Mouse (Mus musculus): ENCODE measurements around the gene Gm10750. TPM values are rescaled to one million over a fixed set of nuclear protein-coding genes. Genes with fewer than 3 reads are reported as not detected.
"Not testable (repeated sequence)": the region's sequence is repeated elsewhere in the genome, so short reads cannot be mapped to it uniquely, and the experiment has no call there.

The Gm10750 gene
- polyA plus RNA-seq (2014; fragmentation: Nextera tagmentation; extraction: Ambion mirVana): not detected in 2 replicates

DNA sequence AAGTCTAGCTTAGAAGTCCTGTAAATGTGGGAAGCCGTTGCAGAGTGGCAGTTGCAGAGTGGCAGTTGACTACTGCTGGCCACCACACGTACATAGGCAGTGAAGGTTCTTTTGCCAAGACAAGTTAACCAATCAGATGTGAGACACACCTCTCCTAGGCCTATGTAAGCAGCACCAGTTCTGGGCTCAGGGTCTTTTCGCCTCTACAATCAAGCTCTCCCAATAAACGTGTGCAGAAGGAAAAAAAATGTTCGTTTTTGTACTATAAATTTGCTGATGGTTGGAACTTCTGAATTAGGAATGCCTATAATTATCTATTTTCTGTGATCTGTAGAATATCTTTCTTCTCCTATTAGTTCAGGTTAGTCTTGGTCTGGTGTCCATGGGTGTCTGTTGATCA is at the start of gene Gm10750:
Gm10750 (minus strand) TSS at position 101 of the 400 bp plus-strand sequence.
- H3K36me3 ChIP-seq (ENCODE audit: control insufficient read depth, insufficient read depth, low read length); ATAC-seq (ENCODE audit: low FRiP score); H3K27me3 ChIP-seq (ENCODE audit: control insufficient read depth, insufficient read depth, low read length); H3K27ac ChIP-seq (ENCODE audit: low read depth, low read length); H3K4me1 ChIP-seq (replicated peaks; ENCODE audit: control insufficient read depth, insufficient read depth, low read length); H3K9ac ChIP-seq (ENCODE audit: low read depth, low read length); H3K4me3 ChIP-seq (ENCODE audit: low read depth, low read length); H3K9me3 ChIP-seq (ENCODE audit: control insufficient read depth, low read length); DNase-seq (ENCODE audit: low spot score); H3K4me2 ChIP-seq (replicated peaks; ENCODE audit: low read depth, low read length): not testable (repeated sequence)
- 81% methylated on average over 5 of the region's 5 CpGs for WGBS

DNA sequence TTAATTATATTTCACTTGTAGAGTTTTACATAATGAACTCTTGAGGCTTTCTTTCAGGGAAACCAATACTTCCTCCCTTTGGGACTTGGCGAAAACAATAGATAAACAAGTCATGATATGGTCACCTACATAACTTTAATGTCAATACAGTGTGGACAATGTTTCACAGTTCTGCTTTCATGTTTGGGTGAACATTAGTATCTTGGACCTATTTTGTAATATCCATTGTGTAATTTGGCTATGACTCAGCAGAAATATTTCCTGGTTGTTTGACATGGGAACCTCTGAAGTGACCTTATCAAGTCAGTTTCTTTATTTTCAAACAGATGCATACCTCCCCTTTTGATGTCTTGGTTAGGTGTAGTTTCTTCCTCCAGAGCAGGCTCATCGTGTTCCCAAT is 12.2 kb downstream of the Gm10750 start:
- 80% methylated on average over 2 of the region's 2 CpGs for WGBS

DNA sequence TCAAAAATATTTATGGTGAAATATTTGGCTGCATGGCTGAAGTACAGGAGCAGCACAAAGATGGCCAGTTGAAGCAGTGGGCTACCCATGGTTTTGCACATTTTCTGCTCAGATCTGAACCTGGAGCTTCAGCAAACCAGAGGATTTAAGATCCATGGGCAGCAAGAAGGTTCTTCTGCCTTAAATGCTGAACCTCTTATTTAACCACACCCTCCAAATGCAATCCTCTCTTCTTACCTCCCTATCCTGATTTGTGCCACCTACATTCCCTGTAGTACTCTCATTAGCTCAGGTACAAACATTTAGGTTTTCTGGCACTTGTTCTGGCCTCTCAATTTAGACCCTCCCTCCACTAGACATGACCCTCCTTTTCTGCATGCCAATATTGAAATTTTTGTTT is 13.9 kb downstream of the Gm10750 start, which contains the start of gene Gm1330:
Gm1330 (minus strand) TSS at position 101 of the 400 bp plus-strand sequence.
- DNase-seq (ENCODE audit: low spot score): no peak
- Histone ChIP-seq H3K27ac (ENCODE audit: low read depth, low read length) (no peak within 1 kb of the TSS), H3K27me3 (ENCODE audit: control insufficient read depth, insufficient read depth, low read length) (no peaks in the 10 kb centered on the region), H3K4me1 (replicated peaks; ENCODE audit: control insufficient read depth, insufficient read depth, low read length) (no peaks in the 10 kb centered on the region), H3K4me2 (replicated peaks; ENCODE audit: low read depth, low read length) (no peak within 1 kb of the TSS), H3K36me3 (ENCODE audit: control insufficient read depth, insufficient read depth, low read length) (no peaks in the 10 kb centered on the region), H3K9ac (ENCODE audit: low read depth, low read length) (no peak within 1 kb of the TSS), H3K9me3 (ENCODE audit: control insufficient read depth, low read length) (no peaks in the 10 kb centered on the region), H3K4me3 (ENCODE audit: low read depth, low read length) (no peak within 1 kb of the TSS)
- ATAC-seq (ENCODE audit: low FRiP score): no peak

More for the DNA sequence above, 12.2 kb downstream of the Gm10750 start:
- DNase-seq (ENCODE audit: low spot score): no peak
- Histone ChIP-seq H3K4me2 (replicated peaks; ENCODE audit: low read depth, low read length) (no peak overlapping the region), H3K9me3 (ENCODE audit: control insufficient read depth, low read length) (no peaks in the 10 kb centered on the region), H3K9ac (ENCODE audit: low read depth, low read length) (no peak overlapping the region), H3K27me3 (ENCODE audit: control insufficient read depth, insufficient read depth, low read length) (no peaks in the 10 kb centered on the region), H3K4me3 (ENCODE audit: low read depth, low read length) (no peak overlapping the region), H3K27ac (ENCODE audit: low read depth, low read length) (no peak overlapping the region), H3K4me1 (replicated peaks; ENCODE audit: control insufficient read depth, insufficient read depth, low read length) (no peaks in the 10 kb centered on the region), H3K36me3 (ENCODE audit: control insufficient read depth, insufficient read depth, low read length) (no peaks in the 10 kb centered on the region)
- no peak for ATAC-seq (ENCODE audit: low FRiP score)

DNA sequence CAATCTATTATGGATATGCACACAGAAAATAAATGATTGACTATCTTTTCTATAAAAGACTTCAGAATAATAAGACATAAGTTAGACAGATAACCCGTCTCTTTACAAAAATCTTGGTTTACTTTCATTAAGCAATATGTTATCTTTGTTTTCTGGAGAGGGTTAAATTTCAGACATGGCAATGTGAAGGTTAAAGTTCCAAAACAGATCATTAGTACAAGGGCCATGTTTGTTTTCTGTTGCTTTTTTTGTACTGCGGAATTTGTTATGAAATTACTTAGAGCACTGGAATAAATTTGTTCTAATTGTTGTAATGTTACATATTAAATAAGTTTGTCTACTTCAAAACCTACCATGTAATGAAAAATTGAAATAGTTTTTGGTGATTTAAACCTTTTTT is 21.9 kb downstream of the Gm10750 start:
- Histone ChIP-seq H3K9ac (ENCODE audit: low read depth, low read length) (no peak overlapping the region), H3K9me3 (ENCODE audit: control insufficient read depth, low read length) (no peaks in the 10 kb centered on the region), H3K4me3 (ENCODE audit: low read depth, low read length) (no peak overlapping the region), H3K4me1 (replicated peaks; ENCODE audit: control insufficient read depth, insufficient read depth, low read length) (no peaks in the 10 kb centered on the region), H3K27ac (ENCODE audit: low read depth, low read length) (no peak overlapping the region), H3K36me3 (ENCODE audit: control insufficient read depth, insufficient read depth, low read length) (no peaks in the 10 kb centered on the region), H3K27me3 (ENCODE audit: control insufficient read depth, insufficient read depth, low read length) (no peaks in the 10 kb centered on the region), H3K4me2 (replicated peaks; ENCODE audit: low read depth, low read length) (no peak overlapping the region)
- 87% methylated on average over 2 of the region's 2 CpGs for WGBS
- DNase-seq (ENCODE audit: low spot score) (no peak), ATAC-seq (ENCODE audit: low FRiP score) (no peak)

Other genes starting within 250 kb of the Gm10750 start
- gene Cst11, start 245.7 kb downstream of the Gm10750 start, polyA plus RNA-seq (2014; fragmentation: Nextera tagmentation; extraction: Ambion mirVana): not detected in 2 replicates
- not detected in 2 replicates for gene 8030411F24Rik, start 235.2 kb downstream of the Gm10750 start, polyA plus RNA-seq (2014; fragmentation: Nextera tagmentation; extraction: Ambion mirVana)
- not detected in 2 replicates for gene Cst12, start 227.9 kb downstream of the Gm10750 start, polyA plus RNA-seq (2014; fragmentation: Nextera tagmentation; extraction: Ambion mirVana)
- not detected in 2 replicates for gene Cst8, start 218.5 kb downstream of the Gm10750 start, polyA plus RNA-seq (2014; fragmentation: Nextera tagmentation; extraction: Ambion mirVana)
- gene Cst13, start 197.2 kb downstream of the Gm10750 start, polyA plus RNA-seq (2014; fragmentation: Nextera tagmentation; extraction: Ambion mirVana): not detected in 2 replicates
- gene Cst9, start 182.1 kb downstream of the Gm10750 start, polyA plus RNA-seq (2014; fragmentation: Nextera tagmentation; extraction: Ambion mirVana): not detected in 2 replicates
- gene 9230104L09Rik, start 152.2 kb downstream of the Gm10750 start, polyA plus RNA-seq (2014; fragmentation: Nextera tagmentation; extraction: Ambion mirVana): not detected in 2 replicates
- 367 and 384 TPM in 2 replicates for gene Cst3, start 141.5 kb downstream of the Gm10750 start, polyA plus RNA-seq (2014; fragmentation: Nextera tagmentation; extraction: Ambion mirVana)
- gene Gm1330, start 14.0 kb downstream of the Gm10750 start, polyA plus RNA-seq (2014; fragmentation: Nextera tagmentation; extraction: Ambion mirVana): not detected in 2 replicates